Mouse (Mus musculus): Measurements from ENCODE around the gene Napsa. TPM values are rescaled to one million over a fixed set of nuclear protein-coding genes. Genes with fewer than 3 reads are reported as not detected.

The Napsa gene
- polyA plus RNA-seq, 1 experiment from 2014 or later: 0.88 TPM

GRCm38 (mm10) chr7:44530507-44530906 is 41.7 kb upstream of the Napsa start:
- Histone ChIP-seq H3K27me3 (ENCODE audit: control insufficient read depth, insufficient read depth, low read length) (peaks cover 2% of the 10 kb centered on the region), H3K4me2 (ENCODE audit: low read depth, low read length) (no peak overlapping the region), H3K27ac (replicated peaks; ENCODE audit: low read depth, low read length) (no peak overlapping the region), H3K4me3 (ENCODE audit: low read depth, low read length) (no peak overlapping the region), H3K9ac (replicated peaks; ENCODE audit: low read length) (no peak overlapping the region), H3K9me3 (replicated peaks; ENCODE audit: control insufficient read depth, low read length) (no peaks in the 10 kb centered on the region), H3K4me1 (ENCODE audit: control insufficient read depth, insufficient read depth, low read length) (no peaks in the 10 kb centered on the region), H3K36me3 (replicated peaks; ENCODE audit: control insufficient read depth, insufficient read depth, low read depth, low read length) (no peaks in the 10 kb centered on the region; the same call in 1 of the 2 replicates)
- WGBS: 80% methylated on average over 3 of the region's 3 CpGs
- DNase-seq (ENCODE audit: low spot score) (no peak), ATAC-seq (replicated peaks; ENCODE audit: insufficient number of reproducible peaks, low FRiP score, low TSS enrichment, low read depth) (no peak)

- H3K4me2 ChIP-seq (ENCODE audit: low read depth, low read length): no peak overlapping the region
- 59% methylated on average over 5 of the region's 5 CpGs for WGBS
- H3K36me3 ChIP-seq (replicated peaks; ENCODE audit: control insufficient read depth, insufficient read depth, low read depth, low read length): no peaks in the 10 kb centered on the region; the same call in 1 of the 2 replicates
- ATAC-seq (replicated peaks; ENCODE audit: insufficient number of reproducible peaks, low FRiP score, low TSS enrichment, low read depth) (no peak), DNase-seq (ENCODE audit: low spot score) (no peak)
- no peaks in the 10 kb centered on the region for H3K27me3 ChIP-seq (ENCODE audit: control insufficient read depth, insufficient read depth, low read length)
- no peak overlapping the region for H3K27ac ChIP-seq (replicated peaks; ENCODE audit: low read depth, low read length)
- H3K4me3 ChIP-seq (ENCODE audit: low read depth, low read length): no peak overlapping the region
- no peaks in the 10 kb centered on the region for H3K9me3 ChIP-seq (replicated peaks; ENCODE audit: control insufficient read depth, low read length)
- no peak overlapping the region for H3K9ac ChIP-seq (replicated peaks; ENCODE audit: low read length)
- H3K4me1 ChIP-seq (ENCODE audit: control insufficient read depth, insufficient read depth, low read length): no peaks in the 10 kb centered on the region
Observed at GRCm38 (mm10) chr7:44531207-44531606, 41.0 kb upstream of the Napsa start.

- 82% methylated on average over 4 of the region's 4 CpGs for WGBS
- Histone ChIP-seq H3K36me3 (replicated peaks; ENCODE audit: control insufficient read depth, insufficient read depth, low read depth, low read length) (no peaks in the 10 kb centered on the region; the same call in none of the 2 replicates), H3K27me3 (ENCODE audit: control insufficient read depth, insufficient read depth, low read length) (no peaks in the 10 kb centered on the region), H3K27ac (replicated peaks; ENCODE audit: low read depth, low read length) (no peak within 1 kb of the TSS), H3K4me2 (ENCODE audit: low read depth, low read length) (no peak within 1 kb of the TSS), H3K9me3 (replicated peaks; ENCODE audit: control insufficient read depth, low read length) (no peaks in the 10 kb centered on the region), H3K9ac (replicated peaks; ENCODE audit: low read length) (no peak within 1 kb of the TSS), H3K4me1 (ENCODE audit: control insufficient read depth, insufficient read depth, low read length) (no peaks in the 10 kb centered on the region), H3K4me3 (ENCODE audit: low read depth, low read length) (no peak within 1 kb of the TSS)
- ATAC-seq (replicated peaks; ENCODE audit: insufficient number of reproducible peaks, low FRiP score, low TSS enrichment, low read depth) (no peak), DNase-seq (ENCODE audit: low spot score) (no peak)
Observed at GRCm38 (mm10) chr7:44531946-44532732, 40.0 kb upstream of the Napsa start, which contains the start of gene Spib. Spib (minus strand) TSS chr7:44532071.

GRCm38 (mm10) chr7:44532918-44533745 is 39.0 kb upstream of the Napsa start:
- H3K9ac ChIP-seq (replicated peaks; ENCODE audit: low read length): no peak overlapping the region
- ATAC-seq (replicated peaks; ENCODE audit: insufficient number of reproducible peaks, low FRiP score, low TSS enrichment, low read depth): no peak

GRCm38 (mm10) chr7:44533746-44534045 is 38.5 kb upstream of the Napsa start:
- no peaks in the 10 kb centered on the region for H3K9me3 ChIP-seq (replicated peaks; ENCODE audit: control insufficient read depth, low read length)
- no peak overlapping the region for H3K4me2 ChIP-seq (ENCODE audit: low read depth, low read length)
- H3K4me3 ChIP-seq (ENCODE audit: low read depth, low read length): no peak overlapping the region
- ATAC-seq (replicated peaks; ENCODE audit: insufficient number of reproducible peaks, low FRiP score, low TSS enrichment, low read depth) (no peak), DNase-seq (ENCODE audit: low spot score) (no peak)
- peaks cover 3% of the 10 kb centered on the region for H3K36me3 ChIP-seq (replicated peaks; ENCODE audit: control insufficient read depth, insufficient read depth, low read depth, low read length)
- H3K27me3 ChIP-seq (ENCODE audit: control insufficient read depth, insufficient read depth, low read length): no peaks in the 10 kb centered on the region
- 83% methylated on average over 12 of the region's 12 CpGs for WGBS
- H3K9ac ChIP-seq (replicated peaks; ENCODE audit: low read length): no peak overlapping the region
- no peaks in the 10 kb centered on the region for H3K4me1 ChIP-seq (ENCODE audit: control insufficient read depth, insufficient read depth, low read length)
- no peak overlapping the region for H3K27ac ChIP-seq (replicated peaks; ENCODE audit: low read depth, low read length)

More at GRCm38 (mm10) chr7:44532918-44533745, 39.0 kb upstream of the Napsa start:
- Histone ChIP-seq H3K4me2 (ENCODE audit: low read depth, low read length) (no peak overlapping the region), H3K9me3 (replicated peaks; ENCODE audit: control insufficient read depth, low read length) (no peaks in the 10 kb centered on the region), H3K4me1 (ENCODE audit: control insufficient read depth, insufficient read depth, low read length) (no peaks in the 10 kb centered on the region), H3K27ac (replicated peaks; ENCODE audit: low read depth, low read length) (no peak overlapping the region), H3K27me3 (ENCODE audit: control insufficient read depth, insufficient read depth, low read length) (no peaks in the 10 kb centered on the region), H3K4me3 (ENCODE audit: low read depth, low read length) (no peak overlapping the region), H3K36me3 (replicated peaks; ENCODE audit: control insufficient read depth, insufficient read depth, low read depth, low read length) (no peaks in the 10 kb centered on the region; the same call in none of the 2 replicates)
- no peak for DNase-seq (ENCODE audit: low spot score)
- 86% methylated on average over 29 of the region's 29 CpGs for WGBS

- H3K36me3 ChIP-seq (replicated peaks; ENCODE audit: control insufficient read depth, insufficient read depth, low read depth, low read length): peaks cover 4% of the 10 kb centered on the region
Observed at GRCm38 (mm10) chr7:44534242-44534641, 37.9 kb upstream of the Napsa start.

GRCm38 (mm10) chr7:44534656-44535441 is 37.3 kb upstream of the Napsa start:
- H3K36me3 ChIP-seq (replicated peaks; ENCODE audit: control insufficient read depth, insufficient read depth, low read depth, low read length): peaks cover 4% of the 10 kb centered on the region
- H3K4me3 ChIP-seq (ENCODE audit: low read depth, low read length): no peak overlapping the region
- no peaks in the 10 kb centered on the region for H3K27me3 ChIP-seq (ENCODE audit: control insufficient read depth, insufficient read depth, low read length)
- WGBS: 88% methylated on average over 19 of the region's 19 CpGs
- H3K4me1 ChIP-seq (ENCODE audit: control insufficient read depth, insufficient read depth, low read length): no peaks in the 10 kb centered on the region
- H3K9ac ChIP-seq (replicated peaks; ENCODE audit: low read length): no peak overlapping the region
- ATAC-seq (replicated peaks; ENCODE audit: insufficient number of reproducible peaks, low FRiP score, low TSS enrichment, low read depth) (no peak), DNase-seq (ENCODE audit: low spot score) (no peak)
- H3K9me3 ChIP-seq (replicated peaks; ENCODE audit: control insufficient read depth, low read length): no peaks in the 10 kb centered on the region
- H3K4me2 ChIP-seq (ENCODE audit: low read depth, low read length): no peak overlapping the region
- H3K27ac ChIP-seq (replicated peaks; ENCODE audit: low read depth, low read length): no peak overlapping the region

More at GRCm38 (mm10) chr7:44534242-44534641, 37.9 kb upstream of the Napsa start:
- no peak overlapping the region for H3K4me2 ChIP-seq (ENCODE audit: low read depth, low read length)
- ATAC-seq (replicated peaks; ENCODE audit: insufficient number of reproducible peaks, low FRiP score, low TSS enrichment, low read depth): no peak
- H3K4me3 ChIP-seq (ENCODE audit: low read depth, low read length): no peak overlapping the region
- no peaks in the 10 kb centered on the region for H3K27me3 ChIP-seq (ENCODE audit: control insufficient read depth, insufficient read depth, low read length)
- no peaks in the 10 kb centered on the region for H3K9me3 ChIP-seq (replicated peaks; ENCODE audit: control insufficient read depth, low read length)
- no peak for DNase-seq (ENCODE audit: low spot score)
- 87% methylated on average over 13 of the region's 13 CpGs for WGBS
- no peak overlapping the region for H3K27ac ChIP-seq (replicated peaks; ENCODE audit: low read depth, low read length)
- H3K4me1 ChIP-seq (ENCODE audit: control insufficient read depth, insufficient read depth, low read length): no peaks in the 10 kb centered on the region
- H3K9ac ChIP-seq (replicated peaks; ENCODE audit: low read length): no peak overlapping the region
